Comparison of ENCODE assay signal across 14 mouse cellular contexts in genomic region chr12:108367909-108368308, GRCm38 (mm10). TPM values are rescaled to one million over a fixed set of nuclear protein-coding genes. Genes with fewer than 3 reads are reported as not detected.
DNase-seq lines count a peak whose midpoint lies in the region; ATAC-seq lines count a peak whose summit lies in the region.
"Had no signal": no experiment of that assay in that cellular context is flagged by ENCODE, and none has a peak within 500 bp of the region (broad histone marks: within the 10 kb centered on the region; RNA-seq: fewer than 3 reads in every experiment).

No protein-coding gene starts in this region.

- H3K36me3 ChIP-seq in midbrain, embryonic 10.5 days: no peaks in the 10 kb centered on the region
- no peaks in the 10 kb centered on the region for H3K36me3 ChIP-seq in midbrain, embryonic 11.5 days (ENCODE audit: control insufficient read depth, insufficient read depth, low read length)
- H3K36me3 ChIP-seq: embryonic facial prominence, embryonic 10.5 days; G1E had no signal

- ATAC-seq in midbrain, embryonic 11.5 days (ENCODE audit: low FRiP score): no peak
- ATAC-seq: intestine, embryonic 16.5 days had no signal

- WGBS in midbrain, embryonic 10.5 days: 97% methylated on average over 2 of the region's 2 CpGs
- 92% methylated on average over 2 of the region's 2 CpGs for WGBS in midbrain, embryonic 11.5 days

- H3K4me2 ChIP-seq in midbrain, embryonic 11.5 days: no peak overlapping the region

- H3K27me3 ChIP-seq in midbrain, embryonic 10.5 days (ENCODE audit: low read depth, poor library complexity, severe bottlenecking): peaks cover 2% of the 10 kb centered on the region; the same call in 1 of the 2 replicates
- H3K27me3 ChIP-seq in midbrain, embryonic 11.5 days (ENCODE audit: control insufficient read depth, insufficient read depth, low read length): no peaks in the 10 kb centered on the region

- H3K4me1 ChIP-seq in midbrain, embryonic 10.5 days: peaks cover 54% of the 10 kb centered on the region
- peaks cover 4% of the 10 kb centered on the region; the same call in 1 of the 2 replicates for H3K4me1 ChIP-seq in midbrain, embryonic 11.5 days (ENCODE audit: control insufficient read depth, insufficient read depth, low read length)

- no peaks in the 10 kb centered on the region for H3K9me3 ChIP-seq in midbrain, embryonic 10.5 days (replicated peaks)
- no peaks in the 10 kb centered on the region for H3K9me3 ChIP-seq in midbrain, embryonic 11.5 days (ENCODE audit: control insufficient read depth, low read length)
- H3K9me3 ChIP-seq: embryonic facial prominence, embryonic 10.5 days; megakaryocyte, embryonic 14.5 days had no signal

- H3K9ac ChIP-seq in midbrain, embryonic 11.5 days (ENCODE audit: low read length): no peak overlapping the region

- peak; percentile 52 to 62 for DNase-seq in cerebellum, adult 18-20 months
- no peak for DNase-seq in cerebellum, adult 8-10 months
- DNase-seq in midbrain, embryonic 10.5 days (ENCODE audit: low spot score): no peak
- no peak for DNase-seq in midbrain, embryonic 11.5 days (ENCODE audit: low spot score, missing footprints)
- peak; percentile 53 to 70 for DNase-seq in lung, adult 18-20 months
- DNase-seq in urinary bladder, postnatal 36 days (ENCODE audit: low spot score in 2 of 2): no peak
- DNase-seq in right cerebral cortex, postnatal 10 days (ENCODE audit: low spot score in 2 of 2): no peak
- no peak for DNase-seq in gastrocnemius, postnatal 4 days (ENCODE audit: low spot score in 2 of 2)
- DNase-seq: B cell, adult 2 months; liver had no signal

- H3K4me3 ChIP-seq in midbrain, embryonic 10.5 days: no peak overlapping the region
- H3K4me3 ChIP-seq in midbrain, embryonic 11.5 days (ENCODE audit: low read depth, low read length): no peak overlapping the region
- H3K4me3 ChIP-seq: embryonic facial prominence, embryonic 10.5 days; megakaryocyte, embryonic 14.5 days had no signal

- peak overlapping the region; percentile 70; the same call in 1 of the 2 replicates for H3K27ac ChIP-seq in midbrain, embryonic 10.5 days (replicated peaks)
- no peak overlapping the region for H3K27ac ChIP-seq in midbrain, embryonic 11.5 days (ENCODE audit: low read depth, low read length)
- H3K27ac ChIP-seq: embryonic facial prominence, embryonic 10.5 days had no signal

RNA-seq across cellular contexts. Expression of gene Eml1, which starts 2.8 kb away (rescaled TPM):
- 121 and 123 TPM in 2 replicates for polyA plus RNA-seq in midbrain, embryonic 10.5 days (2016; fragmentation: Nextera tagmentation; extraction: Ambion mirVana)
- 108 and 111 TPM in 2 replicates for polyA plus RNA-seq in midbrain, embryonic 11.5 days (2014; fragmentation: Nextera tagmentation; extraction: Ambion mirVana)
- total RNA-seq in gastrocnemius, postnatal 4 days (2021): 100 to 1,000 TPM; 103 to 112 TPM
- polyA plus RNA-seq: G1E had no signal

RNA-seq across cellular contexts. Expression of gene Cyp46a1, which starts 33.7 kb away (rescaled TPM):
- 17.5 and 19.4 TPM in 2 replicates for polyA plus RNA-seq in midbrain, embryonic 10.5 days (2016; fragmentation: Nextera tagmentation; extraction: Ambion mirVana)
- 8.6 and 10.2 TPM in 2 replicates for polyA plus RNA-seq in midbrain, embryonic 11.5 days (2014; fragmentation: Nextera tagmentation; extraction: Ambion mirVana)
- 1 to 10 TPM; 1.9 to 2.4 TPM for total RNA-seq in gastrocnemius, postnatal 4 days (2021)
- polyA plus RNA-seq: G1E had no signal

Comparison
In these comparisons a context has a peak if more than half of its experiments do, and no peak if none do; other contexts are left out.
1. DNase-seq: peak in cerebellum, adult 18-20 months (2 of 2) and lung, adult 18-20 months (2 of 2); none in cerebellum, adult 8-10 months (single experiment), midbrain, embryonic 10.5 days (single experiment), midbrain, embryonic 11.5 days (single experiment), urinary bladder, postnatal 36 days (0 of 2), right cerebral cortex, postnatal 10 days (0 of 2) and gastrocnemius, postnatal 4 days (0 of 2).